Mouse (Mus musculus): ENCODE measurements around the gene Cpxcr1.

Cpxcr1 gene

DNA sequence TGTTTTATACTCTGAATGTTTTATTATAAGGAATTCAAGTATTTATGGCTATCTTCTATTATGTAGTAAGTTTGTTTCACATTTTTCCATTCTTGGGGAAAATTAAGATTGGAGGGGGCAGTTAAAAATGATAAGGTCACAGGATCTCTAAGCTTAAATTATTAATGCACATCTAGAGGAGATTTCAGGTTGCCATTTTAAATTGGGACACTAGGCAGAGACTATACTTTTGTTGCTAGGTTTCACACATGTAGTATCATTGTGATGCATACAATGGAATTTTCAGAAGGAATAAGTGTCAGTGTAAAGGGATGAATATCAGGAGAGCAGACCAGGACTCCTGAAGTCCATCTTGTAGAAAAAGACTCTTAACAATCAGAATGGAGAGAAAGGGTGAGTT, at the start of gene Cpxcr1:
Cpxcr1 (plus strand) TSS at position 301 of the 400 bp plus-strand sequence.
- no peak for DNase-seq (ENCODE audit: low spot score)
